Mouse (Mus musculus) brain, adult 2 months (tissue): Measurements from ENCODE around the gene Adcy4.

Experiments
- DNase-seq: peaks from one replicate; pipeline ENCODE4 v3.0.0; 2011; ENCODE audit warnings: low read depth, low spot score

The Adcy4 gene

GRCm38 (mm10) chr14:55758363-55758784 is 25.5 kb downstream of the Adcy4 start, which contains the start of gene Cideb:
Gene Cideb (minus strand): TSS chr14:55758458.
- peak; percentile 75 for DNase-seq

DNA sequence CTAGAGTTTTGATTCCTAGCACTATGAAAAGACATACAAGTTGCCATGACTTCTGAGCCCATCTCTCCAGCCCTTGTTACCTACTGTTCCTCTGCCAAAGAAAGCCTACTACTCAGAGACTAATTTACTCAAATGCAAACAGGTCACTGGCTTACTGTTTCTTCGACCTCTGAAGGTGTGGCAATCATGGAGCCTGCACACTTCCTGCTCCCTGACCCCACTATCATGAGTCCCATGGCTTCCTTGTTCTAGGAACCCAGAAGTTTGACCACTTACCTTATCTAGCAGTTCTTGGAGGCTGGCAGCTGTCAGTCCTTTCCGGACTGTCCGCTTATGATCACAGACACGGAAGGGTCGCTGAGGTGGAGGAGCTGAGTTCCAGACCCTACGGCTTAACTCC is 26.3 kb downstream of the Adcy4 start:
- DNase-seq = no peak

DNA sequence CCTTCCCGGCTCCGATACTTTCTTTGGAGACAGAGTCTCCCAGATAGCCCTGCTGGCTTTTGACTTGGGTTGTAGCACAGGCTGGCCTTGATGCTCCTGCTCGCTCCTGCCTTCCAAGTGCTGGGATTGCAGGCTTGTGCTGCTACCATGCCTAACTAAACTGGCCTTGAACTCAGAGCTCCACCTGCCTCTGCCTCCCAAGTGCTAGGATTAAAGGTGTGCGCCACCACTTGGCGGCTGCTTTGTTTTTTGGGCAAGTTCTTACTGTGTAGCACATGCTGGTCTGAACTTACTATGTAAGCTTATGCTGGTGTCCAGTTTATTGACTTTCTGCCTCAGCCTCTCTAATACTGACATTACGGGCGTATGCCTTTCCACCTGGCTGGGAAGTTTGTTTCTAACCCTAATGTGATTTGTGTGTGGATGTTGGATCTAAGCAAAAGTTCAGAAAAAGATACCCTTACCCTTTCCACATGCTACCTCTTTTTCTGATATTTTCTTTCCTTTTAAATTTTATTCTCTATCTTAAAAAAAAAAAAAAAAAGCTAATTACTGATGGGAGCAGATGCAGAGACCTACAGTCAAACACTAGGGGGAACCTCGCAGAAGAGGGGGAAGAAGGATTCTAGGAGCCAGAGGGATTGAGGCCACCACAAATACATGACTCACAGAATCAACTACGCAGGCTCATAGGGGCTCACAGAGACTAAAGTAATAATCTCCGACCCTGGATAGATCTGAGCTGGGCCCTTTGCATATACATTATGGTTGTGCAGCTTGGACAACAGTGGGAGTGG is 36.6 kb downstream of the Adcy4 start:
- DNase-seq = no peak

DNA sequence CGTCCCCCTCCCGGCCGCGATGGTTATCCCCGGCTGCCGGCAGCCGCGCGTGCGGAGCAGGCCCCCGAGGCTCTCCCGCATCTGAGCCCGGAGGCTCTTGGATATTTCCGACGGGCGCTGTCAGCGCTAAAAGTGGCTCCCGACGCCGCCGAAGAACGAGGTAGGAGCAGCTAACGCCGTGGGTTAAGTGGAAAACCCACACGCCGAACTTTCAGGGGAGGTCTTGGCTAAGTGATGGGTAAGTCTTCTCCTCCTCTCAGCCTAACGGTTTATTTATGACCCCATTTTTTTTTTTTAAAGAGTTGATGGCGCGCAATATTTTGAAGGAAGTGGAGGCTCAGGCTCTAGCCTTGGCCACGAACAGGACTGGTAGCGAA is 38.0 kb downstream of the Adcy4 start:
- DNase-seq = no peak

- DNase-seq = peak; percentile 92
These were observed 38.6 kb downstream of the Adcy4 start, which contains the start of the genes Dhrs1 and Nop9 for GRCm38 (mm10) chr14:55745180-55745860. Gene Dhrs1 (minus strand): TSS chr14:55745690. Gene Nop9 (plus strand): TSS chr14:55745693.

GRCm38 (mm10) chr14:55743711-55744110 is 40.2 kb downstream of the Adcy4 start:
- DNase-seq = peak; percentile 89

DNA sequence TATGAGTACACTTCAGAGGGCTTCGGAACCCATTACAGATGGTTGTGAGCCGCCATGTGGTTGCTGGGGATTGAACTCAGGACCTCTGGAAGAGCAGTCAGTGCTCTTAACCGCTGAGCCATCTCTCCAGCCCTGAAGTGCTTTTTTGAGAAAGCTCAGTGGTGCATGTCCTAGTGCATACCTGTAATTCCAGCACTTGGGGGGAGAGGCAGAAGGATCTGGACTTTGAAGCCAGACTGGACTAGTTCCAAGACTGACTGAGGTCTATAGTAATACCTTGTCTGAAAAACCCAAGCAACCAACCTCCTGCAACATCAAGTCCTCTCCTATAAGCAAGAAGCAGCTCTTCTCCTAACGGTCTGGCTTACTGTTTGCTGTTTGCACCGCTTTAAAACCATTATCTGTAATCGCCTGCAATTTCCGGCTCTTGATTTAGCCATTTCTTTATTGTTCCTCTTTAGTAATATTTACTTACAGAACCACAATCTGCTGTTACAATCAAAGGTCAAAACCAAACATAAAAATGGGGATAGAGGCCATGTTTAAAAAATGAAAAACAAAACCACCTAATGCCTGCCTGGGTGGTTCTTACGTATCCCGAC is 46.7 kb downstream of the Adcy4 start:
- DNase-seq = no peak

DNA sequence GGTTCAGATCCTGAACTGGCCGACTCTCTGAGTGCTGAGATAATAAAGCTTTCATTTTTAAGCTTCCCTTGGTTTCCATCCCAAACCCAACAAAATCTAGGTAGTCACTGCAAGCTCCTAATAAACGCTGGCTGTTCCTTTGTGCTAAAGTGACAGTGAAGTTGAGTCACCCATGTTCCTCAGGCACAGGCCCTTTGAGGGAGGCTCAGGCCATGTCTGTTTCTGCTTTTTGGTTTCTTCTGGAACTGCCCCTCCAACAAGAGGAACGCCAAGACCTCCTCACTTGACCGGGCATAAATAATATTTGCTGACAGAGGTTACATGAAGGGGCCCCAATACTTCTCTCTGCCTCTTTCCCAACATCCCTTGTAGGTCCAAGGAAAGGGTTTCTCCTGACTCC is 48.1 kb downstream of the Adcy4 start:
- no peak for DNase-seq

- no peak for DNase-seq
These were observed 48.6 kb downstream of the Adcy4 start for GRCm38 (mm10) chr14:55735334-55735733.

GRCm38 (mm10) chr14:55734869-55735268 is 49.0 kb downstream of the Adcy4 start:
- no peak for DNase-seq

GRCm38 (mm10) chr14:55733889-55734288 is 50.0 kb downstream of the Adcy4 start:
- no peak for DNase-seq

DNA sequence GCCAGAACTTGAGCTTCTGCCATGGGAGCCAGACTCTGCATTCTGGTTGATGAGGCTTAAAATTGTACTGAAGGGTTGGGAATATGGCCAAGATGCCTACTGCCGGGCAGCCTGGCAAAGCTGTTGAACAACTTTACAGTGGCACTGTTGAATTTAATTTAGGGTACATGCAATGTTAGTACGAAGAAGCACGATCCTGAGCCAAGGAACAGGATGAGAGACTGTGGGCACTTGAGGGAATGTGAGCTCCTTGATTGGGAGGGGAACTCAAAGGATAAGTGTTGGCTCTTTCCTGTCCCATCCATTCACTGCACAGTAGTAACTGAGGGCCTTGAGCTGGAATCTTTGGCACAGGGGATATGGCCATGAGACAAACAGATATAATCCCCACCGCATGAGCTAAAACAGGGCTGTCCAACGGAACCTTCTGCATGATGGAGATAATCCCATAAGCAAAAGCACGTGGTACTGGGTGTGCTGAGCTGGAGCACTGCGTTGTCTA is 53.3 kb downstream of the Adcy4 start:
- DNase-seq = peak; percentile 71

DNA sequence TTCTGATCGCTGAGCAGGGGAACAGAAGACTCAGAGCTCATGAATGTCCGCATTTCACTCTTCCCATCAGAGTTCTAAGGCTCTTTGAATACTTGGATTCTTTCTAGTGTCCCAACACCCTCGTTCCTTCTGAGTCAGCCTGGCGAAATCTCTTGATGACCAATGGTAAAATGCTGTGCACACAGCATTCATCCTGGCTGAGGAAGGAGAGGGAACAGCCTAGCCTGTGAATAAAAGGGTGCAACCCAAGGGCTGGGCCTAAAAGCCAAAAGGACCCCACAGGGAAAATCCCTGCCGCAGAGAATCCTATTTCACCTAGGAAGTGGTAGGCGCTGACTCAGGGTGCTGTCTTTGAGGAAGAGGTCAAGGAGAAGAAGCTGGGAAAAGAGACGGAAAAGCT is 53.8 kb downstream of the Adcy4 start:
- no peak for DNase-seq

DNA sequence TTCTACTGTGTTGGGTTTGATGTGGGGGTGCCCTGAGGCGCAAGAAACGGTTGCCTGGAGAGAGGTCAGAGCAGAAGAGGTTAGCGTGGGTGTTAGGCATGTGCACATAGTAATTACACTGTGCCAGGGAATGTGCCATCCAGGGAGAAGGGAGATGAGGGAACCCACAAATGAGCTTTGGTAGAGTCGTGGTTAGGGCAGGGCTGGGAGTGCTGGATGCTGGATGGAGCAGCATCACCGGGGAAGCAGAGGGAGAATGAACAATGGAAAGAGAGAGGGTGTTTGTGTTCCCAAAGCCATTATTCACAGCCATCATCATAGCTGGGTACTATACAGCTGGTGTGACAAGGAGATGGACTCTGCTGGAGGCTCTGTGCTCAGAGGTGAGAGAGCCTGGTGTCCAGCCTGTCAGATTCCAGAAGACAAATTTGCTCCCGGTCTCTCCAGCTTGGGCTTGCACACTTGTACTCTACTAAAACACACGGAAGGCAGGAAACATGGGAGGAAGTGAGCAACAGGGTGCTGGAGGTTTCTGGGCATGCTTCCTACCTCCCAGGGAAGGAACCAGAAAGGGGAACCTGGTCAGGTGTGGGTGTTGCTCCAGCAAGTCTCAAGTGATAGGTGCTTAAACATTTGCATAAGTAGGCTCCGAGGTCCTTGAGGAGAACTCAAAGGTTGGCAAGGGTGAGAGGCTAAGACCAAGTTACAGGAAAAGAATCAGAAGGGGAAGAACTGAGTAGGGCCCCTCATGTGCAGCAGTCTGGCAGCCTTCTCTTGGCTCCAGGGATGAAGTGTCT is 55.8 kb downstream of the Adcy4 start:
- no peak for DNase-seq

GRCm38 (mm10) chr14:55726261-55726660 is 57.6 kb downstream of the Adcy4 start:
- no peak for DNase-seq

GRCm38 (mm10) chr14:55724411-55724871 is 59.5 kb downstream of the Adcy4 start:
- DNase-seq = no peak

- no peak for DNase-seq
These were observed 60.5 kb downstream of the Adcy4 start for GRCm38 (mm10) chr14:55723433-55723832.

- no peak for DNase-seq
These were observed 61.4 kb downstream of the Adcy4 start for GRCm38 (mm10) chr14:55722438-55722945.

DNA sequence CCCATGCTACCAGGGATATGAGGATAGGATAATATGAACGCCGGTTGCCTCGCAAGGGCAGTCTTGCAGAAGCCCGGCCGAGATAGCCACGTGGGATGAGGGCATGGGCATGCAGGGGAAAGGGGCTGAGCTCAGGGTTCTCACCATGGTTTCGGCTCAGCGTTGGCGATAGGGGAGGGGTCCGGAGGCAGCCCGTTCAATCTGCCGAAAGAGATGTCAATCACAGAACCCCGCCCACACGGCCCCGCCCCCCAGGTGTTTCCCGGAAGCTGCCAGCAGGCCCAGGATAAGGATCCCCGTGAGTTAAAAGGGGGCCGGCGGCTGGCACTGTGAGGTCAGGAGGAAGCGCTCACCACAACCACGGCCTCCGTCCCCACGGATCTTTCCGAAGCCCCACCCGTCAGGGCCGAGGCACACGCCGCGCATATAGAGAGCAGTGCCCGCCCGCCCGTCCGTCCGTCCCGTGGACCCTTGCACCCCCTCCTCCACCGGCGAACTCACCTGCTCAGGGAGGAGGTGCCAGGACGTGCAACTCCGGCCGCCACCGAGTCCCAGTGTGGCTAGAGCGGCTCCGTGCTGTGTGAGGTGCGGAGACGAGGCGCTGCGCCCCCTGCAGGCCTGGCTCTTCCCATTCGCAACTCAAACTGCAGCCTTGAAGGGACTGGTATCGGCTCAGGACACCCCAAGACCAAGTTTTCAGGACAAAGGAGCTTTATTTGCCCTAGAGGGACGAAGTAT is 62.0 kb downstream of the Adcy4 start, which contains the start of gene Rabggta:
TSS of gene Rabggta (minus strand) at position 564 of the 738 bp plus-strand sequence.
- DNase-seq = peak; percentile 98

GRCm38 (mm10) chr14:55721076-55721475 is 62.8 kb downstream of the Adcy4 start:
- DNase-seq = no peak
